Mouse (Mus musculus) ES-E14 (cell line): ENCODE measurements around the gene Dapk1.

Experiments
- CHD2 ChIP-seq: IDR thresholded peaks from 2 replicates; pipeline ENCODE4 v1.6.1; 2014; ENCODE audit warnings: mild to moderate bottlenecking, low read depth, low read length, inconsistent platforms
- HCFC1 ChIP-seq: IDR thresholded peaks from 2 replicates; pipeline ENCODE4 v1.6.1; 2012; ENCODE audit warnings: low read length, inconsistent platforms, borderline replicate concordance; ENCODE audit not compliant: insufficient read depth
- MAFK ChIP-seq: IDR thresholded peaks from 2 replicates; pipeline ENCODE4 v1.6.1; 2014; ENCODE audit warnings: mild to moderate bottlenecking, low read depth, low read length, inconsistent platforms; ENCODE audit not compliant: insufficient read depth

GRCm38 (mm10) chr13:60628657-60628950, 26.9 kb downstream of the Dapk1 start:
- TF ChIP-seq HCFC1 (no peak), MAFK (no peak), CHD2 (no peak)
